Mouse (Mus musculus): ENCODE data around the gene Zfp383. TPM values are rescaled to one million over a fixed set of nuclear protein-coding genes. Genes with fewer than 3 reads are reported as not detected.

The Zfp383 gene
- polyA plus RNA-seq, 1 experiment = 0.63 TPM

Other genes with a start within 250 kb of the Zfp383 start
- gene Catsperg2, start 181.2 kb upstream of the Zfp383 start, polyA plus RNA-seq (2012; rRNA removed) = 0.13 TPM in 1 of 2 replicates, not detected in the other
- 8.6 and 9.0 TPM in 2 replicates for gene Zfp84, start 139.7 kb upstream of the Zfp383 start, polyA plus RNA-seq (2012; rRNA removed)
- gene Zfp30, start 124.2 kb upstream of the Zfp383 start, polyA plus RNA-seq (2012; rRNA removed) = 1.3 and 1.6 TPM in 2 replicates
- gene Zfp790, start 92.1 kb upstream of the Zfp383 start, polyA plus RNA-seq (2012; rRNA removed) = 3.4 and 3.5 TPM in 2 replicates
- gene Zfp940, start 54.6 kb upstream of the Zfp383 start, polyA plus RNA-seq (2012; rRNA removed) = 0.89 and 1.0 TPM in 2 replicates
- gene Zfp420, start 48.2 kb upstream of the Zfp383 start, polyA plus RNA-seq (2012; rRNA removed) = 1.3 and 1.5 TPM in 2 replicates
- 2.5 and 3.5 TPM in 2 replicates for gene Zfp27, start 1.7 kb upstream of the Zfp383 start, polyA plus RNA-seq (2012; rRNA removed)
- 11.8 and 12.3 TPM in 2 replicates for gene Zfp74, start 45.9 kb downstream of the Zfp383 start, polyA plus RNA-seq (2012; rRNA removed)
- gene Zfp568, start 75.7 kb downstream of the Zfp383 start, polyA plus RNA-seq (2012; rRNA removed) = 4.4 and 4.6 TPM in 2 replicates
- gene Zfp14, start 143.2 kb downstream of the Zfp383 start, polyA plus RNA-seq (2012; rRNA removed) = 2.2 and 3.3 TPM in 2 replicates
- 1.5 and 1.7 TPM in 2 replicates for gene Zfp82, start 164.7 kb downstream of the Zfp383 start, polyA plus RNA-seq (2012; rRNA removed)
- gene Gm26920, start 182.2 kb downstream of the Zfp383 start, polyA plus RNA-seq (2012; rRNA removed) = not detected in 2 replicates
- gene Zfp566, start 182.3 kb downstream of the Zfp383 start, polyA plus RNA-seq (2012; rRNA removed) = 4.4 and 6.8 TPM in 2 replicates
- 30.6 and 36.4 TPM in 2 replicates for gene Zfp260, start 186.6 kb downstream of the Zfp383 start, polyA plus RNA-seq (2012; rRNA removed)
- gene Zfp382, start 213.7 kb downstream of the Zfp383 start, polyA plus RNA-seq (2012; rRNA removed) = 5.4 and 8.1 TPM in 2 replicates